22 mouse cellular contexts compared by ENCODE assay signal in genomic region chr16:27399026-27399718, GRCm38 (mm10). TPM values are rescaled to one million over a fixed set of nuclear protein-coding genes. Genes with fewer than 3 reads are reported as not detected.
DNase-seq lines count a peak whose midpoint lies in the region; ATAC-seq and TF ChIP-seq lines count a peak whose summit lies in the region.
"Had no signal": no experiment of that assay in that cellular context is flagged by ENCODE, and none has a peak within 500 bp of the region (broad histone marks: within the 10 kb centered on the region; RNA-seq: fewer than 3 reads in every experiment).

No protein-coding gene starts in this region.

- H3K79me2 ChIP-seq in CH12.LX (replicated peaks; ENCODE audit: control insufficient read depth, extremely low read depth, insufficient read depth, poor library complexity, severe bottlenecking) = peaks cover 70% of the 10 kb centered on the region

- ATAC-seq in inflammation-experienced regulatory T-cells, adult 6 months = peak; percentile 19
- no peak for ATAC-seq in intestine, postnatal 0 days
- ATAC-seq: activated CD4-positive, CD25-positive, alpha-beta regulatory T cell, adult 4 months; forebrain, embryonic 15.5 days; hindbrain, postnatal 0 days; Patski had no signal

- no peak for TF ChIP-seq CTCF in layer of hippocampus, adult 2 months (conservative IDR thresholded peaks at IDR 0.05)
- TF ChIP-seq CTCF in CH12.LX (conservative IDR thresholded peaks at IDR 0.05 in 1 of 2, IDR thresholded peaks at IDR 0.05 in 1 of 2; ENCODE audit: low read depth in 2 of 2, low read length in 2 of 2) = no peak
- TF ChIP-seq CTCF in intestine, postnatal 0 days (IDR thresholded peaks at IDR 0.05; ENCODE audit: low read depth) = no peak

- peaks cover 17% of the 10 kb centered on the region for H3K9me3 ChIP-seq in CH12.LX (replicated peaks; ENCODE audit: low read length)
- no peaks in the 10 kb centered on the region for H3K9me3 ChIP-seq in intestine, postnatal 0 days (ENCODE audit: control insufficient read depth)
- H3K9me3 ChIP-seq: embryonic facial prominence, embryonic 12.5 days; forebrain, embryonic 15.5 days; heart, embryonic 13.5 days had no signal

- WGBS in intestine, postnatal 0 days = 79% methylated on average over 3 of the region's 3 CpGs

- peaks cover 8 to 30% of the 10 kb centered on the region in 2 experiments for H3K36me3 ChIP-seq in CH12.LX (replicated peaks in 1 of 2; ENCODE audit: control insufficient read depth in 1 of 2, insufficient read depth in 1 of 2, low read length in 1 of 2)
- no peaks in the 10 kb centered on the region for H3K36me3 ChIP-seq in splenic B cell, adult 2 months (ENCODE audit: control insufficient read depth, insufficient read depth, low read length, poor library complexity, severe bottlenecking)
- H3K36me3 ChIP-seq in intestine, postnatal 0 days (ENCODE audit: control insufficient read depth, insufficient read depth) = no peaks in the 10 kb centered on the region
- H3K36me3 ChIP-seq: embryonic facial prominence, embryonic 12.5 days; forebrain, embryonic 15.5 days; heart, embryonic 13.5 days had no signal

- TF ChIP-seq POLR2A in CH12.LX (IDR thresholded peaks at IDR 0.05; ENCODE audit: low read depth, low read length) = no peak; the same call in 1 of the 2 replicates

- TF ChIP-seq EP300 in CH12.LX (IDR thresholded peaks at IDR 0.05; ENCODE audit: low read length) = peak; percentile 97

- peak overlapping the region; percentile 98 for H3K4me2 ChIP-seq in CH12.LX (ENCODE audit: insufficient read depth, low read depth, poor library complexity, severe bottlenecking)
- no peak overlapping the region for H3K4me2 ChIP-seq in intestine, postnatal 0 days (replicated peaks; ENCODE audit: low read depth)
- H3K4me2 ChIP-seq: embryonic facial prominence, embryonic 12.5 days; forebrain, embryonic 15.5 days; heart, embryonic 13.5 days had no signal

- H3K27me3 ChIP-seq in CH12.LX (replicated peaks) = no peaks in the 10 kb centered on the region
- no peaks in the 10 kb centered on the region for H3K27me3 ChIP-seq in splenic B cell, adult 2 months (ENCODE audit: control insufficient read depth, insufficient read depth, low read length, poor library complexity, severe bottlenecking)
- no peaks in the 10 kb centered on the region for H3K27me3 ChIP-seq in intestine, postnatal 0 days (replicated peaks; ENCODE audit: control insufficient read depth, insufficient read depth, low read length)
- H3K27me3 ChIP-seq: embryonic facial prominence, embryonic 12.5 days; forebrain, embryonic 15.5 days; heart, embryonic 13.5 days; Patski had no signal

- no peak overlapping the region for H3K4me3 ChIP-seq in layer of hippocampus, adult 2 months
- no peak overlapping the region for H3K4me3 ChIP-seq in CH12.LX (replicated peaks in 1 of 3; ENCODE audit: low read depth in 2 of 3, low read length in 2 of 3, poor library complexity in 1 of 3)
- no peak overlapping the region for H3K4me3 ChIP-seq in intestine, postnatal 0 days (ENCODE audit: low read depth, low read length)
- H3K4me3 ChIP-seq: embryonic facial prominence, embryonic 12.5 days; forebrain, embryonic 15.5 days; heart, embryonic 13.5 days had no signal

- no peak for TF ChIP-seq RAD21 in CH12.LX (IDR thresholded peaks at IDR 0.05; ENCODE audit: low read depth, low read length)

- in situ Hi-C loops in CH12.LX (cut with MboI; ENCODE audit: low pct_ligation_motif_present, low pct_unique_long_range_greater_than_20kb, low sequenced_read_pairs) = no loop called here

- dilution Hi-C loops in CH12.LX (cut with MboI; ENCODE audit: extremely low pct_ligation_motif_present, extremely low pct_unique_long_range_greater_than_20kb, low sequenced_read_pairs) = no loop called here

- peaks cover 23 to 85% of the 10 kb centered on the region in 2 experiments for H3K4me1 ChIP-seq in CH12.LX (ENCODE audit: control insufficient read depth in 1 of 2, insufficient read depth in 2 of 2)
- 0 out of 2 replicates have a peak, but pooled peaks cover 5% of the 10 kb centered on the region for H3K4me1 ChIP-seq in intestine, postnatal 0 days (replicated peaks; ENCODE audit: control insufficient read depth, insufficient read depth, low read length)
- H3K4me1 ChIP-seq: embryonic facial prominence, embryonic 12.5 days; forebrain, embryonic 15.5 days had no signal

- DNase-seq in layer of hippocampus, adult 2 months (ENCODE audit: low spot score in 2 of 2) = no peak
- no peak for DNase-seq in layer of hippocampus, adult 9-11 months
- peak; percentile 89 for DNase-seq in CH12.LX (ENCODE audit: extremely low read depth)
- DNase-seq in splenic B cell, adult 2 months (ENCODE audit: low read depth, low spot score) = peak; percentile 62
- no peak for DNase-seq in adrenal gland, adult 18-20 months (ENCODE audit: low spot score in 2 of 2)
- DNase-seq: adrenal gland, adult 2 months; adrenal gland, postnatal 25 days; cerebellum, postnatal 10 days; gastrocnemius, postnatal 14 days; heart, adult 11 months; heart, postnatal 36 days had no signal

- H3K27ac ChIP-seq in layer of hippocampus, adult 2 months = peak overlapping the region; percentile 67; the same call in 1 of the 2 replicates
- H3K27ac ChIP-seq in CH12.LX (ENCODE audit: insufficient read depth, low read depth) = peak overlapping the region; percentile 93
- no peak overlapping the region for H3K27ac ChIP-seq in intestine, postnatal 0 days (ENCODE audit: low read depth, low read length)
- H3K27ac ChIP-seq: embryonic facial prominence, embryonic 12.5 days; forebrain, embryonic 15.5 days; heart, embryonic 13.5 days; hindbrain, postnatal 0 days had no signal

- peak overlapping the region; percentile 53 for H3K9ac ChIP-seq in CH12.LX (ENCODE audit: insufficient read depth, low read depth)
- no peak overlapping the region for H3K9ac ChIP-seq in intestine, postnatal 0 days (ENCODE audit: low read depth, low read length)
- H3K9ac ChIP-seq: embryonic facial prominence, embryonic 12.5 days; forebrain, embryonic 15.5 days; heart, embryonic 13.5 days had no signal

TF ChIP-seq in CH12.LX, 34 proteins besides CTCF, POLR2A, EP300 and RAD21 (continues in another document):
- TF ChIP-seq NRF1 (IDR thresholded peaks at IDR 0.05; ENCODE audit: low read depth, low read length) (no peak), IRF4 (IDR thresholded peaks at IDR 0.05; ENCODE audit: low read depth, low read length) (peak; percentile 99), MEF2A (IDR thresholded peaks at IDR 0.05; ENCODE audit: borderline replicate concordance, low read depth, low read length) (peak; percentile 72), NELFE (IDR thresholded peaks at IDR 0.05; ENCODE audit: low read depth, low read length) (no peak), ZC3H11A (IDR thresholded peaks at IDR 0.05; ENCODE audit: low read depth, low read length) (no peak), TCF12 (IDR thresholded peaks at IDR 0.05; ENCODE audit: low read depth, low read length) (peak; percentile 58), ZMIZ1 (IDR thresholded peaks at IDR 0.05; ENCODE audit: low read depth, low read length) (no peak), ELF1 (IDR thresholded peaks at IDR 0.05; ENCODE audit: low read depth, low read length) (no peak), SMC3 (IDR thresholded peaks at IDR 0.05; ENCODE audit: low read depth, low read length) (no peak), RCOR1 (conservative IDR thresholded peaks at IDR 0.05; ENCODE audit: low read depth, low read length) (peak; percentile 90), BHLHE40 (IDR thresholded peaks at IDR 0.05; ENCODE audit: low read depth, low read length) (peak; percentile 81), JUND (conservative IDR thresholded peaks at IDR 0.05; ENCODE audit: low read depth, low read length) (0 out of 2 replicates have a peak, but pooled peaks have one; percentile 40), MAZ (IDR thresholded peaks at IDR 0.05; ENCODE audit: low read depth, low read length) (no peak), SIN3A (IDR thresholded peaks at IDR 0.05; ENCODE audit: low read length) (no peak), ZNF384 (IDR thresholded peaks at IDR 0.05; ENCODE audit: low read depth, low read length) (peak; percentile 53; the same call in 1 of the 2 replicates), GABPA (IDR thresholded peaks at IDR 0.05; ENCODE audit: insufficient replicate concordance, low read depth, low read length) (no peak), ETS1 (conservative IDR thresholded peaks at IDR 0.05; ENCODE audit: low read depth, low read length) (peak; percentile 63), USF1 (IDR thresholded peaks at IDR 0.05; ENCODE audit: low read depth, low read length) (no peak), MAX (IDR thresholded peaks at IDR 0.05; ENCODE audit: low read length) (no peak), JUN (IDR thresholded peaks at IDR 0.05; ENCODE audit: insufficient read depth, low read depth, low read length) (peak; percentile 82), ZKSCAN1 (IDR thresholded peaks at IDR 0.05; ENCODE audit: borderline replicate concordance, low read depth, low read length) (no peak), E2F4 (IDR thresholded peaks at IDR 0.05; ENCODE audit: insufficient replicate concordance, low read depth, low read length) (no peak), TBP (conservative IDR thresholded peaks at IDR 0.05; ENCODE audit: low read depth, low read length) (peak; percentile 59; the same call in 1 of the 2 replicates), CHD1 (IDR thresholded peaks at IDR 0.05; ENCODE audit: low read depth, low read length) (no peak), MXI1 (IDR thresholded peaks at IDR 0.05; ENCODE audit: low read depth, low read length) (no peak), UBTF (IDR thresholded peaks at IDR 0.05; ENCODE audit: low read depth, low read length) (no peak), HCFC1 (IDR thresholded peaks at IDR 0.05; ENCODE audit: low read depth, low read length) (no peak)

RNA-seq across cellular contexts. Expression of gene Ccdc50, which starts 10.5 kb away (rescaled TPM):
- 10 to 100 TPM; 49.0 TPM for total RNA-seq in layer of hippocampus, adult 2 months (2021)
- total RNA-seq in CH12.LX (2012; rRNA removed) (188 and 203 TPM in 2 replicates), CH12.LX (2014; rRNA removed) (243 and 258 TPM in 2 replicates)
- 261 and 307 TPM in 2 replicates for polyA plus RNA-seq in CH12.LX (2012; ENCODE audit: insufficient read length, low read depth)
- polyA plus RNA-seq in inflammation-experienced regulatory T-cells, adult 6 months (2017; shearing (Covaris generic)) = 10 to 100 TPM; 30.2 to 37.0 (median 35.4) TPM
- 18.9 and 21.0 TPM in 2 replicates for polyA plus RNA-seq in intestine, postnatal 0 days (2015; fragmentation: Nextera tagmentation; extraction: Ambion mirVana)
- 10 to 100 TPM; 78.7 to 89.9 TPM for total RNA-seq in adrenal gland, adult 18-20 months (2021)

RNA-seq across cellular contexts. Expression of gene Uts2b, which starts 29.1 kb away (rescaled TPM):
- not detected for total RNA-seq in layer of hippocampus, adult 2 months (2021)
- total RNA-seq in CH12.LX (2012; rRNA removed) (0.29 and 0.38 TPM in 2 replicates), CH12.LX (2014; rRNA removed) (0.51 TPM in 1 of 2 replicates, not detected in the other)
- polyA plus RNA-seq in CH12.LX (2012; ENCODE audit: insufficient read length, low read depth) = not detected in 2 replicates
- not detected for polyA plus RNA-seq in inflammation-experienced regulatory T-cells, adult 6 months (2017; shearing (Covaris generic))
- polyA plus RNA-seq in intestine, postnatal 0 days (2015; fragmentation: Nextera tagmentation; extraction: Ambion mirVana) = 0.14 and 0.37 TPM in 2 replicates
- not detected for total RNA-seq in adrenal gland, adult 18-20 months (2021)
- total RNA-seq: adrenal gland, adult 2 months; adrenal gland, postnatal 25 days; gastrocnemius, postnatal 14 days had no signal
- polyA plus RNA-seq: activated CD4-positive, CD25-positive, alpha-beta regulatory T cell, adult 4 months; adrenal gland, adult 2 months; cortical plate, adult 2 months; forebrain, embryonic 11.5 days; forebrain, embryonic 15.5 days; frontal cortex, adult 2 months; Patski had no signal

Comparison
In these comparisons a context has a peak if more than half of its experiments do, and no peak if none do; other contexts are left out.
1. DNase-seq: peak in CH12.LX (single experiment) and splenic B cell, adult 2 months (single experiment); none in layer of hippocampus, adult 2 months (0 of 2), layer of hippocampus, adult 9-11 months (single experiment) and adrenal gland, adult 18-20 months (0 of 2).